Mouse (Mus musculus): Measurements from ENCODE around the gene Gm45808. TPM values are rescaled to one million over a fixed set of nuclear protein-coding genes. Genes with fewer than 3 reads are reported as not detected.
"Not testable (repeated sequence)": the region's sequence is repeated elsewhere in the genome, so short reads cannot be mapped to it uniquely, and the experiment has no call there.

The Gm45808 gene
- total and polyA plus RNA-seq, 2 experiments from 2014 or later = 0.18 to 14.2 TPM

GRCm38 (mm10) chr7:45487861-45488292 is 1.3 kb upstream of the Gm45808 start:
- Histone ChIP-seq H3K4me3 (ENCODE audit: low read depth, low read length) (peak overlapping the region; percentile 49), H3K27ac (ENCODE audit: low read depth) (no peak overlapping the region), H3K4me1 (ENCODE audit: control insufficient read depth, insufficient read depth) (peaks cover 7% of the 10 kb centered on the region; the same call in 1 of the 2 replicates), H3K9ac (replicated peaks; ENCODE audit: low read depth, low read length) (no peak overlapping the region), H3K4me2 (ENCODE audit: low read depth, low read length) (peak overlapping the region; percentile 69), H3K27me3 (ENCODE audit: control insufficient read depth, insufficient read depth, low read length) (no peaks in the 10 kb centered on the region), H3K9me3 (replicated peaks; ENCODE audit: control insufficient read depth, low read length) (no peaks in the 10 kb centered on the region), H3K36me3 (replicated peaks; ENCODE audit: control insufficient read depth, insufficient read depth, low read length) (peaks cover under 1% of the 10 kb centered on the region)
- DNase-seq (ENCODE audit: low spot score) = no peak
- no peak for ATAC-seq (ENCODE audit: insufficient read depth, low read depth)
- TF ChIP-seq EP300 (IDR thresholded peaks at IDR 0.05; ENCODE audit: low read depth) = no peak
- WGBS = 57% methylated on average over 11 of the region's 11 CpGs

- WGBS = 47% methylated on average over 7 of the region's 7 CpGs
- H3K9me3 ChIP-seq (replicated peaks; ENCODE audit: control insufficient read depth, low read length) = no peaks in the 10 kb centered on the region
- no peak for TF ChIP-seq EP300 (IDR thresholded peaks at IDR 0.05; ENCODE audit: low read depth)
- no peak for TF ChIP-seq CTCF (IDR thresholded peaks at IDR 0.05; ENCODE audit: low read depth)
Observed at GRCm38 (mm10) chr7:45486158-45486557, 453 bp downstream of the Gm45808 start.

GRCm38 (mm10) chr7:45484985-45485384 is 1.6 kb downstream of the Gm45808 start:
- not testable (repeated sequence) for H3K9me3 ChIP-seq (replicated peaks; ENCODE audit: control insufficient read depth, low read length); DNase-seq (ENCODE audit: low spot score); H3K4me2 ChIP-seq (ENCODE audit: low read depth, low read length); H3K4me3 ChIP-seq (ENCODE audit: low read depth, low read length); H3K27ac ChIP-seq (ENCODE audit: low read depth); ATAC-seq (ENCODE audit: insufficient read depth, low read depth); H3K9ac ChIP-seq (replicated peaks; ENCODE audit: low read depth, low read length); H3K27me3 ChIP-seq (ENCODE audit: control insufficient read depth, insufficient read depth, low read length); H3K36me3 ChIP-seq (replicated peaks; ENCODE audit: control insufficient read depth, insufficient read depth, low read length); H3K4me1 ChIP-seq (ENCODE audit: control insufficient read depth, insufficient read depth)
- WGBS = 90% methylated on average over 5 of the region's 5 CpGs

More at GRCm38 (mm10) chr7:45486158-45486557, 453 bp downstream of the Gm45808 start:
- H3K4me1 ChIP-seq (ENCODE audit: control insufficient read depth, insufficient read depth) = no peaks in the 10 kb centered on the region
- no peak overlapping the region for H3K27ac ChIP-seq (ENCODE audit: low read depth)
- DNase-seq (ENCODE audit: low spot score) = no peak
- H3K27me3 ChIP-seq (ENCODE audit: control insufficient read depth, insufficient read depth, low read length) = no peaks in the 10 kb centered on the region
- H3K9ac ChIP-seq (replicated peaks; ENCODE audit: low read depth, low read length) = no peak overlapping the region
- no peaks in the 10 kb centered on the region for H3K36me3 ChIP-seq (replicated peaks; ENCODE audit: control insufficient read depth, insufficient read depth, low read length)
- no peak for ATAC-seq (ENCODE audit: insufficient read depth, low read depth)
- no peak overlapping the region for H3K4me2 ChIP-seq (ENCODE audit: low read depth, low read length)
- H3K4me3 ChIP-seq (ENCODE audit: low read depth, low read length) = no peak overlapping the region

- 80% methylated on average over 1 of the region's 1 CpGs for WGBS
- Histone ChIP-seq H3K27ac (ENCODE audit: low read depth) (no peak overlapping the region), H3K27me3 (ENCODE audit: control insufficient read depth, insufficient read depth, low read length) (no peaks in the 10 kb centered on the region), H3K36me3 (replicated peaks; ENCODE audit: control insufficient read depth, insufficient read depth, low read length) (no peaks in the 10 kb centered on the region), H3K4me3 (ENCODE audit: low read depth, low read length) (no peak overlapping the region), H3K9ac (replicated peaks; ENCODE audit: low read depth, low read length) (no peak overlapping the region), H3K9me3 (replicated peaks; ENCODE audit: control insufficient read depth, low read length) (no peaks in the 10 kb centered on the region), H3K4me2 (ENCODE audit: low read depth, low read length) (no peak overlapping the region), H3K4me1 (ENCODE audit: control insufficient read depth, insufficient read depth) (no peaks in the 10 kb centered on the region)
- ATAC-seq (ENCODE audit: insufficient read depth, low read depth) = no peak
- no peak for DNase-seq (ENCODE audit: low spot score)
- no peak for TF ChIP-seq CTCF (IDR thresholded peaks at IDR 0.05; ENCODE audit: low read depth)
Observed at GRCm38 (mm10) chr7:45482166-45482565, 4.4 kb downstream of the Gm45808 start.

GRCm38 (mm10) chr7:45481374-45481927 is 5.2 kb downstream of the Gm45808 start, which contains the start of gene Tulp2:
TSS of gene Tulp2 (plus strand) at chr7:45481877.
- ATAC-seq (ENCODE audit: insufficient read depth, low read depth) = peak; percentile 76
- TF ChIP-seq EP300 (IDR thresholded peaks at IDR 0.05; ENCODE audit: low read depth) (no peak), CTCF (IDR thresholded peaks at IDR 0.05; ENCODE audit: low read depth) (no peak)
- DNase-seq (ENCODE audit: low spot score) = peak; percentile 63

GRCm38 (mm10) chr7:45480310-45480709 is 6.3 kb downstream of the Gm45808 start:
- not testable (repeated sequence) for ATAC-seq (ENCODE audit: insufficient read depth, low read depth); H3K4me3 ChIP-seq (ENCODE audit: low read depth, low read length); H3K27ac ChIP-seq (ENCODE audit: low read depth); H3K36me3 ChIP-seq (replicated peaks; ENCODE audit: control insufficient read depth, insufficient read depth, low read length); H3K9ac ChIP-seq (replicated peaks; ENCODE audit: low read depth, low read length); H3K9me3 ChIP-seq (replicated peaks; ENCODE audit: control insufficient read depth, low read length); H3K27me3 ChIP-seq (ENCODE audit: control insufficient read depth, insufficient read depth, low read length); H3K4me2 ChIP-seq (ENCODE audit: low read depth, low read length); H3K4me1 ChIP-seq (ENCODE audit: control insufficient read depth, insufficient read depth); DNase-seq (ENCODE audit: low spot score)
- WGBS = 76% methylated on average over 3 of the region's 4 CpGs

More at GRCm38 (mm10) chr7:45481374-45481927, 5.2 kb downstream of the Gm45808 start, which contains the start of gene Tulp2:
- H3K4me1 ChIP-seq (ENCODE audit: control insufficient read depth, insufficient read depth) = no peaks in the 10 kb centered on the region
- H3K27ac ChIP-seq (ENCODE audit: low read depth) = no peak within 1 kb of the TSS
- no peaks in the 10 kb centered on the region for H3K27me3 ChIP-seq (ENCODE audit: control insufficient read depth, insufficient read depth, low read length)
- H3K9me3 ChIP-seq (replicated peaks; ENCODE audit: control insufficient read depth, low read length) = no peaks in the 10 kb centered on the region
- H3K4me3 ChIP-seq (ENCODE audit: low read depth, low read length) = no peak within 1 kb of the TSS
- no peaks in the 10 kb centered on the region for H3K36me3 ChIP-seq (replicated peaks; ENCODE audit: control insufficient read depth, insufficient read depth, low read length)
- 52% methylated on average over 15 of the region's 15 CpGs for WGBS
- no peak within 1 kb of the TSS for H3K4me2 ChIP-seq (ENCODE audit: low read depth, low read length)
- no peak within 1 kb of the TSS for H3K9ac ChIP-seq (replicated peaks; ENCODE audit: low read depth, low read length)

Measured in heart, postnatal 0 days (tissue).